Mouse (Mus musculus): ENCODE data around the gene Trim66. TPM values are rescaled to one million over a fixed set of nuclear protein-coding genes. Genes with fewer than 3 reads are reported as not detected.

Gene Trim66
- total RNA-seq, 2 experiments from 2014 or later: 0.05 to 0.11 TPM

DNA sequence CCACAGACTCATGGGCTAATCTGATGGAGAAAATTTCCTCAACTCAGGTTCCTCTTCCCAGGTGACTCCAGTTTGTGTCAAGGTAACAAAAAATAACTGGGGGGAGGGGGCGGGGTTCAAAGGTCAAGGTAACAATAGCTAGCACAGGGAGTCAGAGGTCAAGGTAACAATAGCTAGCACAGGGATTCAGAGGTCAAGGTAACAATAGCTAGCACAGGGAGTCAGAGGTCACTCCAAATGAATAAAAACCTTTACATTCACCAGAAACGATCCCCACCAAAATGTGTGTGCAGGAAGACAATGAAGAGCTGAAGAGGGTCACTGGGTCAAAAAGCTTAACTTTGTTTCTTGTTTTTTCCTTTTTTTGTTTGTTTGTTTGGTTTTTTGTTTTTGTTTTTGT is 59.9 kb downstream of the Trim66 start:
- DNase-seq: no peak

- peak; percentile 58 for DNase-seq
Observed at GRCm38 (mm10) chr7:109445012-109445411, 62.9 kb downstream of the Trim66 start.

- DNase-seq: no peak
Observed at GRCm38 (mm10) chr7:109442739-109443138, 65.2 kb downstream of the Trim66 start.

DNA sequence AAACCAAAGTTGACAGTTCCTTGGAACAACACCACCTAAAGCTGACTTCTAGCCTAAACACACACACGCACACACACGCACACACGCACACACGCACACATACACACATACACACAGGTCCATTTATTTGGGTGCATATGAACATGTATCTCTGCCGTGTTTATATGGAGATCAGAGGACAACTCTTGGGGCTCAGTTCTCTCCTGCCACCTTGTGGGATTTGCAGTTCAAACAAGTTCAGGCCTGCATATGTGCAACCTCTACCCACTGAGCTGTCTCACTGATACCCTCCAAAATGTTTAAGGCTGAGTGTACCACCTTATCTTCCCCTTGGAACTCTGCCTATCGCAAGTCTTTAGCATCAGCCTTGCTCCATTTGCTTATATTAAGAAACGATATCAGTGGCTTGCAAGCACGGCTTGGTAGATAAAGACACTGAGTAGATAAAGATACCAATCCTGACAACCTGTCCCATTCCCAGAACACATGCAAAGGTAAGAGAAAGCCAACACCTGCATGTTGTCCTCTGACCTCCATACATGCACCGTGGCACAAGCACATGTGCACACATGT is 67.2 kb downstream of the Trim66 start:
- no peak for DNase-seq

DNA sequence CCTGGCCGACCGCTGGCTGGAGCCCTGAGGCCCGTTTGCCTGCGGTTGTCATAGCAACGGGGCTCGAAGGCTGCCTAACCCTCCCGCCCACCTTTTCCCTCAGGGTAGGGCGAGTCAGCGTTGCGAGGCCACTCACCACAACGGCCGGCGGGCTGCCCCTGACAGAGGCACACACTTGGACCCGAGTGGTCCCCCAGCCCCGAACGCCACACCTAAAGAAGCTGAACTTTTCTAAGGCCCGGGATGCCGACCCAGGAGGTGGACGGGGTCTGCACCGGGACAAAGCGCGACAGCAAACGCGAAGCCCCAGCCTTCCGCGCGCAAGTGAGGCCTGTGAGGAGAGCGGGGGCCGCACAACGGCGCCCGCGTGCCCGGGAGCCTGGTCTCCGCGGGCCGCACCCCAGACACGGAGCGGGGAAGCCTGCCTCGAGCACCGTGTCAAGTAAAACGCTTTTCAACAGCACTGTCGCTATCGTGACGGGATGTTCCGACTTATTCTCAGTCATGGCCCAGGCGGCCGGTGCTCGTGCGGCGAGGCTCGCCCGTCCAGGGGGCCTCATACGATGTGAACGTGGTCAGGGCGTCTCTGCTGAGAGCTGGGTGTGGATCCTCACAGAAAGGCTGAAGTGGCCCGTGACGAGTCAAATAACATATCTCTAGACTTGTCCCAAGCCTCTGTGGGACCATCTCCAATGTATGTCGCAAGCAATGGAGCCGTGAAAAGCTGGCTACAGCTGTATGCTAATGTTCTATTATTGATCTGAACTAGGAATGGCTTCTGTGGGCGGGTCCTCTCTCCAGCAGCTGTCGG is 68.9 kb downstream of the Trim66 start, which contains the start of gene Stk33:
Gene Stk33, minus strand, starts transcription at position 301 of the 811 bp plus-strand sequence.
- peak; percentile 48 for DNase-seq

DNA sequence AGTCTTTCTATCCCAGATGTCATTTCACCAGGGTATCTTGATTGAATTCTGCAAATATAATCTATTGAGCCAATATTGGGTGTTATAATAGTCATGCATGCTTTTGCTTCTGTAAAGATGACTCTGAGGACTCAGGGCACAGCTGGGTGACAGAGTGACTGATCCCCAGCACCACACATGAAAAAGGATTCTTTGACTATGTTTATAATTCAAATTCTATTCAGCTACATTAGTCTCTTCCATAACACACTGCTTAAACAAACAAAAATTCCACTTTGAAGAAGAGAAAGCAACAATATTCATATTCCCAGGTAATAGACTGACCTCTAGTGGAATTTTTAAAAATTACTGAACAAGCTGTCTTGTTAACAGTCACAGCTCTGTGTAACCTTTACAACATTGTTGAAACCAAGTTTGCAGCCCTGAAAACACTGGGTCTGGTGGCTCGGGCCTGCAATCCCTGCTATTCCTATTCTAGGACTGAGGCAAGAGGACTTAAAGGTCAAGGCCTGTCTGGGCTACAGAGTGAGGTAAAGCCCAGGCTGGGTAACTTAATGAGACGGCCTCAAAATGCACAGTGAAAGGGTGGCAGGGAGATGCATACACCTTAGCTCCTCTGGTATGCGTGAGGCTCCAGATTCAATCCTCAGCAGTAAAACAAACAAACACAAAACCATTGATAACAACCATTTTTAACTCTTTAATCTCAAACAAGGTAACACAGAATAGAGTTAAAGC is 83.3 kb downstream of the Trim66 start:
- no peak for DNase-seq

DNA sequence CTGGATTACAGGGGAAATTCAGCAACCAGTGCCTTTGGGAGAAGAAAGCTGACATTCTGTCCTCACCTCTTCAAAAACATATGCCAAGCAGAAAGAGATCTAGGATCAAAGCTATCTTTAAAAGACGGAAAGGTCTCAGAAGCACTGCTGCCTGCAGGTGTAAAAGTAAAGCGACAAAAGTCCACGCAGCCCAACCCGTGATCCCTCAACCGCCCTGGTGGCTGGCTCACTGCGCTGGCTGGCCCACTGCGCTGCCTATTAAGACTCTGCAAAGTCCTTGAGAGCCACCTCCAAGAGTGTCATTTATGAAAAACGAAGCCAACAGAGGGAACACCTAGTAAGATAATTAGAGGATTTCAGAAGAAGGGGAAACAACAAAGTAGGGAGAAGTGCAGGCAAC is 85.1 kb downstream of the Trim66 start:
- DNase-seq: no peak

GRCm38 (mm10) chr7:109405491-109405890 is 102.4 kb downstream of the Trim66 start:
- DNase-seq: no peak

DNA sequence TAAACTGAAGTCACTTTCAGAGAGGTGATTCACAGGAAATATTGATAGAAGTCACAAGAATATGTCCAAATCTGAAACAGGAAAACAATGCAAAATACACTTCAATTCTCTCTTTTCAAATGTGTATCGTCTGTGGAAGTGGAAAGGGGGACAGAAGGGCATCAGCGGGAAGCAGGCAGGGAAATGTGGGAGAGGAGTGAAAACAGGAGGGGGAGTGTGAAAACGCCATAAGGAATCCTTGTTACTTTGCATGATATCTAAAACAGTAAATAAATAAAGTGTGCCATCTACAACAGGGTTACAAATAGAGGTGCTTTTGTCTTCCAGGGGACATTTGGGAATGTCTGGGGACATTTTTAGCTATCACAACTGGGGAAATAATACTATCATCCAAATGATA is 108.6 kb downstream of the Trim66 start:
- no peak for DNase-seq

Small RNAs within 50 kb of the gene (microRNA-seq; reads per million reads assigned to microRNA genes)
- 0 to 0.20 reads per million in 2 experiments for gene Gm47284

Other genes with a start within 250 kb of the Trim66 start
- gene Stk33, start 69.1 kb downstream of the Trim66 start, total RNA-seq (2021): not detected
- 100 to 1,000 TPM; 152 to 160 TPM for gene Rpl27a, start 11.0 kb upstream of the Trim66 start, total RNA-seq (2021)
- gene St5, start 195.5 kb upstream of the Trim66 start, total RNA-seq (2021): 10 to 100 TPM; 55.3 to 56.0 TPM
- 10 to 100 TPM; 22.8 to 25.2 TPM for gene Akip1, start 195.6 kb upstream of the Trim66 start, total RNA-seq (2021)
- not detected for gene BC051019, start 215.7 kb upstream of the Trim66 start, total RNA-seq (2021)
- not detected for gene Ascl3, start 223.6 kb upstream of the Trim66 start, total RNA-seq (2021)
- gene Tmem9b, start 244.7 kb upstream of the Trim66 start, total RNA-seq (2021): 10 to 100 TPM; 33.8 to 35.8 TPM

Measured in heart, postnatal 4 days (tissue).